In the genomic region with DNA sequence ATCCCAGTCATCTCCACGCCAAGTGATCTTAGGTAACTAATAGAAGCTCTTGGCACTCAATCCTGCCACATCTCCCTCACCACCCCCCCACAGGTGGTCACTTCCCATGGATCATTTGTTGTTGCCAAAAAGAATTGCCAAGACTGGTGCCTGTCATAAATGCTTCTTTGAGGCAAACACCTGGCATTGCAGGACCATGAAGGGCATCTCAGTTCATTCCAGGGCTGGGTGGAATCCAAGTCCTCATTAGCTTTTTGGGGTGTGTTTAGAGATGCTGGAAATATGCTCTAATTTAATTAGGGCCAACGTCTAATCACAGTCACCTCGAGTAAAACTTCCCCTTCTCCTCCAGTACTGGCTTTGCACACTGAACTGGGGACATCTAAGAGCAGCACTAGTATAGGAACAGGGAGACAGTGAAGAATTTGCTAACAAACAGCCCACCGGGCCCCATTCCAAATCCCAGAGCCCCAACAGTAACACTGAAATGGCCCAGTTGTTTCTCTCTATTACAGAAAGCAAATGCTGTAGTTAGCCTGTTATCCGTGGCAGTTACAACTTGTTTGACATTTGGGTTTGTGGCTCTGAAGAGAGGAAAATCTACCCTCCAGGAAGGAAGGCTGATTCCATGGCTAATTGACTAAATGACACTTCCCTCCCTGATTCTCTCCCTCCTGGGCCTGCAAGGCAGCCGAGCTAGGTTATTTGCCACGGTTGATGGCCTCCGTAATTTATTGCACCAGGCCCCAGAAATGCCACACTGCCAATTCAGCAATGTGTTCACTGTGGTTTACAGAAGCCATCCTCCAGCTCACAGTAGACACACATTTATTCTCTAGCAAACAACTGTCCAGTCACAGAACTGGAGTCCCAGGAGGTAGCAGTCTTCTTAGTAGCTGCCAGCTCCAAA, we compare ENCODE assay signal across 11 mouse cellular contexts.
A peak's percentile ranks its signal among the peaks of the same experiment; 100 is the strongest.
DNase-seq lines count a peak whose midpoint lies in the region; ATAC-seq lines count a peak whose summit lies in the region.
"Had no signal": no experiment of that assay in that cellular context is flagged by ENCODE, and none has a peak within 500 bp of the region (broad histone marks: within the 10 kb centered on the region; RNA-seq: fewer than 3 reads in every experiment).

No protein-coding gene starts in this region.

- WGBS in midbrain, embryonic 13.5 days, result 64% methylated on average over 8 of the region's 8 CpGs
- WGBS in midbrain, embryonic 11.5 days, result 70% methylated on average over 8 of the region's 8 CpGs
- WGBS in hindbrain, embryonic 14.5 days, result 37% methylated on average over 8 of the region's 8 CpGs

- H3K4me3 ChIP-seq in midbrain, embryonic 13.5 days (replicated peaks), result no peak overlapping the region
- H3K4me3 ChIP-seq in midbrain, embryonic 11.5 days (ENCODE audit: low read depth, low read length), result no peak overlapping the region
- no peak overlapping the region for H3K4me3 ChIP-seq in hindbrain, embryonic 14.5 days (replicated peaks; ENCODE audit: low read length)

- H3K27me3 ChIP-seq in midbrain, embryonic 13.5 days, result no peaks in the 10 kb centered on the region
- H3K27me3 ChIP-seq in midbrain, embryonic 11.5 days (ENCODE audit: control insufficient read depth, insufficient read depth, low read length), result no peaks in the 10 kb centered on the region
- no peaks in the 10 kb centered on the region for H3K27me3 ChIP-seq in hindbrain, embryonic 14.5 days (ENCODE audit: control insufficient read depth, insufficient read depth, low read length)

- peak; percentile 56; the same call in 1 of the 2 replicates for ATAC-seq in midbrain, embryonic 13.5 days
- no peak for ATAC-seq in midbrain, embryonic 11.5 days (ENCODE audit: low FRiP score)
- peak; percentile 91 for ATAC-seq in hindbrain, embryonic 14.5 days (ENCODE audit: low FRiP score)
- ATAC-seq: liver, postnatal 0 days had no signal

- H3K9ac ChIP-seq in midbrain, embryonic 13.5 days (replicated peaks), result no peak overlapping the region
- no peak overlapping the region for H3K9ac ChIP-seq in midbrain, embryonic 11.5 days (ENCODE audit: low read length)
- H3K9ac ChIP-seq in hindbrain, embryonic 14.5 days, result no peak overlapping the region
- H3K9ac ChIP-seq: liver, postnatal 0 days had no signal

- H3K27ac ChIP-seq in midbrain, embryonic 13.5 days, result no peak overlapping the region
- H3K27ac ChIP-seq in midbrain, embryonic 11.5 days (ENCODE audit: low read depth, low read length), result no peak overlapping the region
- H3K27ac ChIP-seq in hindbrain, embryonic 14.5 days, result no peak overlapping the region

- no peak for DNase-seq in midbrain, embryonic 11.5 days (ENCODE audit: low spot score, missing footprints)
- peak; percentile 64 for DNase-seq in hindbrain, embryonic 14.5 days (ENCODE audit: low spot score)
- DNase-seq in kidney, postnatal 36 days, result peak; percentile 16 to 42
- no peak for DNase-seq in spleen, postnatal 36 days (ENCODE audit: low spot score in 2 of 2)
- no peak for DNase-seq in ovary, postnatal 36 days (ENCODE audit: low spot score)
- DNase-seq in cerebellum, adult 9-10 months, result no peak
- DNase-seq: cerebellum, adult 18-20 months; heart, postnatal 4 days; liver, postnatal 0 days; thymus, adult 2 months had no signal

- H3K4me2 ChIP-seq in midbrain, embryonic 13.5 days (replicated peaks), result no peak overlapping the region
- H3K4me2 ChIP-seq in midbrain, embryonic 11.5 days, result no peak overlapping the region
- H3K4me2 ChIP-seq in hindbrain, embryonic 14.5 days (replicated peaks), result no peak overlapping the region

- H3K36me3 ChIP-seq in midbrain, embryonic 13.5 days, result no peaks in the 10 kb centered on the region
- H3K36me3 ChIP-seq in midbrain, embryonic 11.5 days (ENCODE audit: control insufficient read depth, insufficient read depth, low read length), result no peaks in the 10 kb centered on the region
- no peaks in the 10 kb centered on the region for H3K36me3 ChIP-seq in hindbrain, embryonic 14.5 days (replicated peaks; ENCODE audit: control insufficient read depth, insufficient read depth)

- no peaks in the 10 kb centered on the region for H3K9me3 ChIP-seq in midbrain, embryonic 13.5 days
- no peaks in the 10 kb centered on the region for H3K9me3 ChIP-seq in midbrain, embryonic 11.5 days (ENCODE audit: control insufficient read depth, low read length)
- H3K9me3 ChIP-seq in hindbrain, embryonic 14.5 days (ENCODE audit: control insufficient read depth, low read length), result no peaks in the 10 kb centered on the region

- H3K4me1 ChIP-seq in midbrain, embryonic 13.5 days (replicated peaks), result peaks cover 3% of the 10 kb centered on the region; the same call in 1 of the 2 replicates
- no peaks in the 10 kb centered on the region for H3K4me1 ChIP-seq in midbrain, embryonic 11.5 days (ENCODE audit: control insufficient read depth, insufficient read depth, low read length)
- H3K4me1 ChIP-seq in hindbrain, embryonic 14.5 days (replicated peaks; ENCODE audit: control insufficient read depth, insufficient read depth, low read length), result peaks cover 4% of the 10 kb centered on the region

Comparison
In these comparisons a context has a peak if more than half of its experiments do, and no peak if none do; other contexts are left out.
1. DNase-seq: peak in hindbrain, embryonic 14.5 days (single experiment) and kidney, postnatal 36 days (2 of 2); none in midbrain, embryonic 11.5 days (single experiment), spleen, postnatal 36 days (0 of 2), ovary, postnatal 36 days (single experiment) and cerebellum, adult 9-10 months (single experiment).